Mouse (Mus musculus): ENCODE data around the gene Acot3. TPM values are rescaled to one million over a fixed set of nuclear protein-coding genes. Genes with fewer than 3 reads are reported as not detected.
"Not testable (repeated sequence)": the region's sequence is repeated elsewhere in the genome, so short reads cannot be mapped to it uniquely, and the experiment has no call there.

The Acot3 gene
- polyA plus RNA-seq (2012): not detected in 2 replicates

GRCm38 (mm10) chr12:84051937-84052474, at the start of gene Acot3:
Acot3 (plus strand) TSS chr12:84052144.
- no peak for TF ChIP-seq GATA1 (IDR thresholded peaks at IDR 0.05; ENCODE audit: low read length)

GRCm38 (mm10) chr12:84003866-84004265, 48.1 kb upstream of the Acot3 start:
- TF ChIP-seq GATA1 (IDR thresholded peaks at IDR 0.05; ENCODE audit: low read length): no peak

- TF ChIP-seq GATA1 (IDR thresholded peaks at IDR 0.05; ENCODE audit: low read length): no peak
Measured at GRCm38 (mm10) chr12:84008251-84008650, 43.7 kb upstream of the Acot3 start.

GRCm38 (mm10) chr12:84008729-84009128, 43.2 kb upstream of the Acot3 start:
- no peak for TF ChIP-seq GATA1 (IDR thresholded peaks at IDR 0.05; ENCODE audit: low read length)

- not testable (repeated sequence) for TF ChIP-seq GATA1 (IDR thresholded peaks at IDR 0.05; ENCODE audit: low read length)
Measured at GRCm38 (mm10) chr12:84009171-84009965, 42.6 kb upstream of the Acot3 start, which contains the start of gene Acot1. Acot1 (plus strand) TSS chr12:84009490.

- no peak for TF ChIP-seq GATA1 (IDR thresholded peaks at IDR 0.05; ENCODE audit: low read length)
Measured at GRCm38 (mm10) chr12:84010201-84010600, 41.7 kb upstream of the Acot3 start.

- TF ChIP-seq GATA1 (IDR thresholded peaks at IDR 0.05; ENCODE audit: low read length): no peak
Measured at GRCm38 (mm10) chr12:84011251-84012040, 40.5 kb upstream of the Acot3 start.

- TF ChIP-seq GATA1 (IDR thresholded peaks at IDR 0.05; ENCODE audit: low read length): no peak
Measured at GRCm38 (mm10) chr12:84013130-84013529, 38.8 kb upstream of the Acot3 start.

- no peak for TF ChIP-seq GATA1 (IDR thresholded peaks at IDR 0.05; ENCODE audit: low read length)
Measured at GRCm38 (mm10) chr12:84013701-84014100, 38.2 kb upstream of the Acot3 start.

- no peak for TF ChIP-seq GATA1 (IDR thresholded peaks at IDR 0.05; ENCODE audit: low read length)
Measured at GRCm38 (mm10) chr12:84023052-84023745, 28.7 kb upstream of the Acot3 start.

- TF ChIP-seq GATA1 (IDR thresholded peaks at IDR 0.05; ENCODE audit: low read length): no peak
Measured at GRCm38 (mm10) chr12:84025888-84026287, 26.1 kb upstream of the Acot3 start.

- TF ChIP-seq GATA1 (IDR thresholded peaks at IDR 0.05; ENCODE audit: low read length): no peak
Measured at GRCm38 (mm10) chr12:84030659-84031332, 21.1 kb upstream of the Acot3 start.

GRCm38 (mm10) chr12:84032854-84033253, 19.1 kb upstream of the Acot3 start:
- no peak for TF ChIP-seq GATA1 (IDR thresholded peaks at IDR 0.05; ENCODE audit: low read length)

GRCm38 (mm10) chr12:84034108-84034507, 17.8 kb upstream of the Acot3 start:
- TF ChIP-seq GATA1 (IDR thresholded peaks at IDR 0.05; ENCODE audit: low read length): no peak

GRCm38 (mm10) chr12:84038241-84038640, 13.7 kb upstream of the Acot3 start, which contains the start of gene Acot4:
Acot4 (plus strand) TSS chr12:84038379.
- TF ChIP-seq GATA1 (IDR thresholded peaks at IDR 0.05; ENCODE audit: low read length): not testable (repeated sequence)
